Mouse (Mus musculus): ENCODE data around the gene Cyb5d2. TPM values are rescaled to one million over a fixed set of nuclear protein-coding genes. Genes with fewer than 3 reads are reported as not detected.

Cyb5d2 gene
- polyA plus RNA-seq, 1 experiment from 2014 or later, result 5.1 TPM

DNA sequence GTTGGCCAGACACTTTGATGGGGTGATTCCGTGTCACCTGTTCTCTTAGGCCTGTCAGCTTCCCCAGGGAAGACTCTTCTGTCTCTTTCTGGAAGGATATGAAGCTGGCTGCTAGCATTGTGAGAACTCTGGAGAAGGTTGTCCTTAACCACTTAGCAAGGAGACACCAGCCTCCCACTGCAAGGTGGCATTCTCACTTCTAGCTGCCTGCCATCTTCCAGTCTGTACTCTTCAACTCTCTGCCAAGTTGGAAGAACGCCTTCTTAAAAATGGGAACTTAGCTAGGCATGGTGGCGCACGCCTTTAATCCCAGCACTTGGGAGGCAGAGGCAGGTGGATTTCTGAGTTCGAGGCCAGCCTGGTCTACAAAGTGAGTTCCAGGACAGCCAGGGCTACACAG is 17.7 kb upstream of the Cyb5d2 start:
- no peak overlapping the region for H3K4me3 ChIP-seq (ENCODE audit: low read length)
- H3K9ac ChIP-seq (ENCODE audit: low read depth, low read length), result no peak overlapping the region
- no peak overlapping the region for H3K4me2 ChIP-seq (ENCODE audit: low read depth, low read length)
- H3K27ac ChIP-seq (ENCODE audit: low read length), result no peak overlapping the region
- H3K27me3 ChIP-seq (replicated peaks; ENCODE audit: control insufficient read depth, insufficient read depth, low read length), result no peaks in the 10 kb centered on the region
- no peaks in the 10 kb centered on the region for H3K4me1 ChIP-seq (ENCODE audit: control insufficient read depth, insufficient read depth, low read length)
- 96% methylated on average over 5 of the region's 5 CpGs for WGBS
- peaks cover 4% of the 10 kb centered on the region; the same call in 1 of the 2 replicates for H3K36me3 ChIP-seq (ENCODE audit: control insufficient read depth, insufficient read depth, low read length)
- H3K9me3 ChIP-seq (ENCODE audit: control insufficient read depth, low read length), result no peaks in the 10 kb centered on the region
- no peak for ATAC-seq

DNA sequence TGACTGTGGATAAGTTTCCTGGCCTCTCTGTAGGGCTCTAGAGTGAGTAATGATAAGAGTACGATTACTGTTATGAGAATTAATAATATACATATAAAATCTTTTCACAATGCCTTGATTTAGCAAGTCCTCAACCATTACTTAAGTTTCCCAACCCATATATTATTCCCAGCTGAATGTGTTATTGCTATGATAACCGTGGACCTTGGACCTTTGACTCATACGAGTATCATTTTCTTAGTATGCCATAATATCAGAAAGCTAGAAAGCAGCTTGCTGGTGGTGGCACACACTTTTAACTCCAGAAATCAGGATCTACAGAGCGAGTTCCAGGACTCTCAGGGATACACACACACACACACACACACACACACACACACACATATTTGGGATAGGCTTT is 12.1 kb upstream of the Cyb5d2 start:
- H3K27ac ChIP-seq (ENCODE audit: low read length), result peak overlapping the region; percentile 60; the same call in 1 of the 2 replicates
- H3K27me3 ChIP-seq (replicated peaks; ENCODE audit: control insufficient read depth, insufficient read depth, low read length), result no peaks in the 10 kb centered on the region
- 60% methylated on average over 4 of the region's 4 CpGs for WGBS
- H3K9ac ChIP-seq (ENCODE audit: low read depth, low read length), result no peak overlapping the region
- H3K4me3 ChIP-seq (ENCODE audit: low read length), result no peak overlapping the region
- peak; percentile 69 for ATAC-seq
- peaks cover 19% of the 10 kb centered on the region for H3K4me1 ChIP-seq (ENCODE audit: control insufficient read depth, insufficient read depth, low read length)
- H3K9me3 ChIP-seq (ENCODE audit: control insufficient read depth, low read length), result no peaks in the 10 kb centered on the region
- H3K4me2 ChIP-seq (ENCODE audit: low read depth, low read length), result no peak overlapping the region
- no peaks in the 10 kb centered on the region for H3K36me3 ChIP-seq (ENCODE audit: control insufficient read depth, insufficient read depth, low read length)

GRCm38 (mm10) chr11:72806556-72806955 is 10.6 kb upstream of the Cyb5d2 start:
- WGBS, result 74% methylated on average over 2 of the region's 2 CpGs
- Histone ChIP-seq H3K4me1 (ENCODE audit: control insufficient read depth, insufficient read depth, low read length) (peaks cover 21% of the 10 kb centered on the region), H3K9ac (ENCODE audit: low read depth, low read length) (no peak overlapping the region), H3K9me3 (ENCODE audit: control insufficient read depth, low read length) (no peaks in the 10 kb centered on the region), H3K36me3 (ENCODE audit: control insufficient read depth, insufficient read depth, low read length) (no peaks in the 10 kb centered on the region), H3K27me3 (replicated peaks; ENCODE audit: control insufficient read depth, insufficient read depth, low read length) (no peaks in the 10 kb centered on the region), H3K4me2 (ENCODE audit: low read depth, low read length) (no peak overlapping the region), H3K4me3 (ENCODE audit: low read length) (no peak overlapping the region), H3K27ac (ENCODE audit: low read length) (no peak overlapping the region)
- ATAC-seq, result no peak

- Histone ChIP-seq H3K9ac (ENCODE audit: low read depth, low read length) (no peak overlapping the region), H3K4me2 (ENCODE audit: low read depth, low read length) (no peak overlapping the region), H3K4me3 (ENCODE audit: low read length) (no peak overlapping the region), H3K36me3 (ENCODE audit: control insufficient read depth, insufficient read depth, low read length) (no peaks in the 10 kb centered on the region), H3K27me3 (replicated peaks; ENCODE audit: control insufficient read depth, insufficient read depth, low read length) (no peaks in the 10 kb centered on the region), H3K27ac (ENCODE audit: low read length) (no peak overlapping the region; the same call in 1 of the 2 replicates), H3K4me1 (ENCODE audit: control insufficient read depth, insufficient read depth, low read length) (peaks cover 21% of the 10 kb centered on the region), H3K9me3 (ENCODE audit: control insufficient read depth, low read length) (no peaks in the 10 kb centered on the region)
- ATAC-seq, result peak; percentile 43
- 80% methylated on average over 3 of the region's 3 CpGs for WGBS
These were observed 9.3 kb upstream of the Cyb5d2 start for GRCm38 (mm10) chr11:72805232-72805631.

DNA sequence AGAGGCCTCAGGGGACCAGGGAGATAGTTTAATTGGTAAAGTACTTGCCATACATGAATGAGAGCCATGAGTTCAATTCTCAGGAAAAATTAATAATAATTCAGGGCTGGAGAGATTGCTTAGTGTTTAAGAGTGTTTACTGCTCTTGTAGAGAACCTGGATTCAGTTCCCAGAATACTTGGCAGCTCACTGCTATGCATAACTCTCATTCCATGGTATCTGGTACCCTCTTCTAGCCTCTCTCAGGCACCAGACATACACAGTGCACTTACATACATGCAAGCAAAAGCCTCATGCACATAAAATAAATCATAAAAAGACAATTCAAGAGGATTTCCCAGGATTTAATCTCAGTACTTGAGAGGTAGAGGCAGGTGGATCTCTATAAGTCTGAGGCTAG is 8.6 kb upstream of the Cyb5d2 start:
- ATAC-seq, result no peak
- Histone ChIP-seq H3K36me3 (ENCODE audit: control insufficient read depth, insufficient read depth, low read length) (no peaks in the 10 kb centered on the region), H3K4me1 (ENCODE audit: control insufficient read depth, insufficient read depth, low read length) (peaks cover 24% of the 10 kb centered on the region), H3K4me3 (ENCODE audit: low read length) (no peak overlapping the region), H3K27ac (ENCODE audit: low read length) (no peak overlapping the region; the same call in 1 of the 2 replicates), H3K9ac (ENCODE audit: low read depth, low read length) (no peak overlapping the region), H3K9me3 (ENCODE audit: control insufficient read depth, low read length) (no peaks in the 10 kb centered on the region), H3K4me2 (ENCODE audit: low read depth, low read length) (no peak overlapping the region), H3K27me3 (replicated peaks; ENCODE audit: control insufficient read depth, insufficient read depth, low read length) (no peaks in the 10 kb centered on the region)

DNA sequence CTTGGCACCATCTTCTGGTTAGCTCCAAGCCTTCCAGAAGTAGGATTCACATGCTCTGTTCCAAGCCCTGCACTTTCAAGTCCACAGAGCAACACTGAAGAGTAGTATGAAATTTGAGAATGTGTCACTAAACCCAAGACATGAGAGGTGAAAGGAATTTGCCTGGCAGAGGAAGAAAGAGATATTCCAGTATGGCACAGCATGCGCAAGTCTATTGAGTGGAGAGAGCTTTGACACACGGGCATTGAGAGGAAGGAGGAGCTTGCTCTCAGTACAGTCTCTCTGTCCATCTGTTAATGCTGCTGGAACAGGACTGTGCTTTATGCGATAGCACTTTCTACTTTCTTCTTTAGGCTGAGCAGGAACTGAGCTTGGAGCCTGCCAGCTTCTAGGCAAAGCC is 7.1 kb upstream of the Cyb5d2 start:
- peak overlapping the region; percentile 24; the same call in 1 of the 2 replicates for H3K27ac ChIP-seq (ENCODE audit: low read length)
- H3K9me3 ChIP-seq (ENCODE audit: control insufficient read depth, low read length), result no peaks in the 10 kb centered on the region
- WGBS, result 86% methylated on average over 3 of the region's 3 CpGs
- H3K4me3 ChIP-seq (ENCODE audit: low read length), result no peak overlapping the region
- H3K4me2 ChIP-seq (ENCODE audit: low read depth, low read length), result no peak overlapping the region
- H3K27me3 ChIP-seq (replicated peaks; ENCODE audit: control insufficient read depth, insufficient read depth, low read length), result no peaks in the 10 kb centered on the region
- peaks cover 25% of the 10 kb centered on the region for H3K4me1 ChIP-seq (ENCODE audit: control insufficient read depth, insufficient read depth, low read length)
- no peak overlapping the region for H3K9ac ChIP-seq (ENCODE audit: low read depth, low read length)
- no peaks in the 10 kb centered on the region for H3K36me3 ChIP-seq (ENCODE audit: control insufficient read depth, insufficient read depth, low read length)
- no peak for ATAC-seq

DNA sequence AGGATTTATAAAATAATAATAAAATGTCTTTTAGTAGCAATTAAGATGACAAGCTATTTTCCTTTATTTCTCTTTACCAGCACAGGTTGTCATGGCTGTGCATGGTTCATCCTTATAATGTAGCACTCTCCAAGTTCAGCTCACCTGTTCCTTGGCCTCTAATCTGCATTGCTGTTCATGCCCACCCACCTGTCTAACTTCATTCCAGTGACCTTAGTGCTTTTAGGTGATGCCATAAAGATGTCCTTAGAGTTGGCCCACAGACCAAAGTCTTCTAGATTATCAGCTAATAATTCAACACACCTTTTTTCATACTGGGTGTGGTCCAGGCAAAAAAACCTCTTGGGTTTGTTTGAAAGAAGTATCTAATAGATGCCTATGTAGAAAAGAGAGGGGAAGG is 5.2 kb upstream of the Cyb5d2 start:
- Histone ChIP-seq H3K36me3 (ENCODE audit: control insufficient read depth, insufficient read depth, low read length) (no peaks in the 10 kb centered on the region), H3K4me1 (ENCODE audit: control insufficient read depth, insufficient read depth, low read length) (peaks cover 25% of the 10 kb centered on the region), H3K27ac (ENCODE audit: low read length) (no peak overlapping the region), H3K4me3 (ENCODE audit: low read length) (no peak overlapping the region), H3K4me2 (ENCODE audit: low read depth, low read length) (no peak overlapping the region), H3K27me3 (replicated peaks; ENCODE audit: control insufficient read depth, insufficient read depth, low read length) (no peaks in the 10 kb centered on the region), H3K9ac (ENCODE audit: low read depth, low read length) (no peak overlapping the region), H3K9me3 (ENCODE audit: control insufficient read depth, low read length) (no peaks in the 10 kb centered on the region)
- peak; percentile 71 for ATAC-seq

- no peak overlapping the region for H3K4me3 ChIP-seq (ENCODE audit: low read length)
- peaks cover 9% of the 10 kb centered on the region for H3K4me1 ChIP-seq (ENCODE audit: control insufficient read depth, insufficient read depth, low read length)
- H3K4me2 ChIP-seq (ENCODE audit: low read depth, low read length), result no peak overlapping the region
- H3K9me3 ChIP-seq (ENCODE audit: control insufficient read depth, low read length), result no peaks in the 10 kb centered on the region
- no peaks in the 10 kb centered on the region for H3K27me3 ChIP-seq (replicated peaks; ENCODE audit: control insufficient read depth, insufficient read depth, low read length)
- H3K27ac ChIP-seq (ENCODE audit: low read length), result no peak overlapping the region
- no peaks in the 10 kb centered on the region for H3K36me3 ChIP-seq (ENCODE audit: control insufficient read depth, insufficient read depth, low read length)
- no peak for ATAC-seq
- no peak overlapping the region for H3K9ac ChIP-seq (ENCODE audit: low read depth, low read length)
These were observed 2.2 kb upstream of the Cyb5d2 start for GRCm38 (mm10) chr11:72798112-72798511.

DNA sequence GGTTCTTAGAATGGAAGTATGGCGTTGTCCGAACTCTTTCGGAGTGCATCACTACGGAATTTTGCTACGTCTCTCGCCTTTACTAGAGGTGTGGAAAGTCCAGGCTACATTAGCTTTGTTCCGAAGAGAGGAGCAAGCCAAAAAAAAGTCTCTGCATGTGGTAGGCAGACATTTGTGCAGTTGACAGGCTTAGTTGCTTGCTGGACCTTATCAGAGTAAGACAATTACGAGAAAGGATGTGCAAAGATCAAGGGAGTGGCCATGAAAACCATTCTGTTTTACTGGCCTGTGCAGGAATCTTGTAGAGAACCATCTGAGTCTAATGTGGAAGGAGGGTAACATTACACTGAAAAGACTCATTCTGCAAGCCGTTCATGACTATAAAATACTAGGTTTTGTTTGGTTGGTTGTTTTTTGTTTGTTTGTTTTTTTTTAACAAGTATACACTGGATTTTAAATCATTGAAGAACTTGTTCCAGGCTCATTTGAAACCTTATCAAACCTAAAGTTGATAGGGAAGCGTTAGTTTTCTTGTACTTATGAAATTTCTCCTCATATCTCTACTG is 914 bp upstream of the Cyb5d2 start:
- ATAC-seq, result no peak
- no peaks in the 10 kb centered on the region for H3K9me3 ChIP-seq (ENCODE audit: control insufficient read depth, low read length)
- H3K4me3 ChIP-seq (ENCODE audit: low read length), result peak overlapping the region; percentile 99
- H3K9ac ChIP-seq (ENCODE audit: low read depth, low read length), result peak overlapping the region; percentile 95
- WGBS, result 10% methylated on average over 10 of the region's 10 CpGs
- no peaks in the 10 kb centered on the region for H3K36me3 ChIP-seq (ENCODE audit: control insufficient read depth, insufficient read depth, low read length)
- peaks cover 7% of the 10 kb centered on the region for H3K4me1 ChIP-seq (ENCODE audit: control insufficient read depth, insufficient read depth, low read length)
- peak overlapping the region; percentile 79 for H3K27ac ChIP-seq (ENCODE audit: low read length)
- H3K4me2 ChIP-seq (ENCODE audit: low read depth, low read length), result peak overlapping the region; percentile 78
- no peaks in the 10 kb centered on the region for H3K27me3 ChIP-seq (replicated peaks; ENCODE audit: control insufficient read depth, insufficient read depth, low read length)

DNA sequence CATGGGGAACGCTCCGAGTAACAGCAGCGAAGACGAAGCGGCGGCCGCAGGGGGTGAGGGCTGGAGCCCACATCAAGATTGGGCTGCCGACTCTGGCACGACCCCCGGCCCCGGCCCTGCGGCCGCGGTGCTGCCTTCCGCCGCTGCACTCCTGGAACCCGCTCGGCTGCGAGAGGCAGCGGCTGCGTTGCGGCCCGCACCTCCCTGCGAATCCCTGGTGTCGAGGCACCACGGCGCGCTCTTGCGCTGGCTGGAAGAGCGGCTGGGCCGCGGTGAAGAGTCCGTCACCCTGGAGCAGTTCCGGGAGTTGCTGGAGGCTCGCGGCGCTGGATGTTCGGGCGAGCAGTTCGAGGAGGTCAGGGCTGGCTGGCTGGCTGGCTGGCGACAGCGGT is 350 bp upstream of the Cyb5d2 start:
- H3K9ac ChIP-seq (ENCODE audit: low read depth, low read length), result peak overlapping the region; percentile 95
- H3K4me3 ChIP-seq (ENCODE audit: low read length), result peak overlapping the region; percentile 99
- H3K4me2 ChIP-seq (ENCODE audit: low read depth, low read length), result peak overlapping the region; percentile 78
- no peaks in the 10 kb centered on the region for H3K9me3 ChIP-seq (ENCODE audit: control insufficient read depth, low read length)
- H3K4me1 ChIP-seq (ENCODE audit: control insufficient read depth, insufficient read depth, low read length), result peaks cover 7% of the 10 kb centered on the region
- 0% methylated on average over 42 of the region's 42 CpGs for WGBS
- H3K36me3 ChIP-seq (ENCODE audit: control insufficient read depth, insufficient read depth, low read length), result no peaks in the 10 kb centered on the region
- ATAC-seq, result peak; percentile 61
- H3K27ac ChIP-seq (ENCODE audit: low read length), result peak overlapping the region; percentile 79
- H3K27me3 ChIP-seq (replicated peaks; ENCODE audit: control insufficient read depth, insufficient read depth, low read length), result no peaks in the 10 kb centered on the region
